Mouse (Mus musculus) MEL (cell line): ENCODE measurements at regions not wholly inside any gene's neighbourhood (a gene's known extent, or its start where the extent isn't known, plus 50 kb on each side); places are given as distances from the start of the nearest gene placed in this dataset.

Experiments used
- DNase-seq: peaks from one replicate; pipeline ENCODE4 v3.0.0; 2011; ENCODE audit warnings: low read depth, low spot score
- H3K27ac ChIP-seq: 2 replicates; pipeline ENCODE4 v1.5.1; 2012; ENCODE audit warnings: low read depth, mild to moderate bottlenecking, control low read depth, low read length, moderate library complexity; ENCODE audit not compliant: control insufficient read depth
- H3K27me3 ChIP-seq, 2 experiments: fragments of 150-350 bp in 1 of 2; sonication (generic) in 1 of 2; 2 replicates each; pipeline ENCODE4 v1.6.1; 2012; ENCODE audit warnings: low read length in 2 of 2, mild to moderate bottlenecking in 2 of 2, improper control_type of control experiment in 1 of 2, moderate library complexity in 1 of 2; ENCODE audit not compliant: insufficient read depth in 2 of 2, control insufficient read depth in 1 of 2
- H3K36me3 ChIP-seq, 2 experiments: 2 replicates each; pipeline ENCODE4 v1.6.1; 2012 to 2014; ENCODE audit warnings: low read length in 2 of 2, improper control_type of control experiment in 1 of 2, inconsistent platforms in 1 of 2, mild to moderate bottlenecking in 1 of 2; ENCODE audit not compliant: insufficient read depth in 2 of 2, control insufficient read depth in 1 of 2
- H3K4me1 ChIP-seq, 2 experiments: fragments of 150-350 bp in 1 of 2; sonication (generic) in 1 of 2; 2 replicates each; pipeline ENCODE4 v1.6.1; 2012; ENCODE audit warnings: low read length in 2 of 2, improper control_type of control experiment in 1 of 2, mild to moderate bottlenecking in 1 of 2; ENCODE audit not compliant: insufficient read depth in 2 of 2, control insufficient read depth in 1 of 2
- H3K4me3 ChIP-seq, 2 experiments: fragments of 150-350 bp in 1 of 2; sonication (generic) in 1 of 2; 2 replicates each; pipeline ENCODE4 v1.5.1; 2012; ENCODE audit warnings: low read depth in 2 of 2, low read length in 2 of 2, mild to moderate bottlenecking in 2 of 2, moderate library complexity in 2 of 2, control low read depth in 1 of 2, improper control_type of control experiment in 1 of 2; ENCODE audit not compliant: control insufficient read depth in 1 of 2, insufficient read depth in 1 of 2
- H3K79me2 ChIP-seq: 2 replicates; pipeline ENCODE4 v1.6.1; 2012; ENCODE audit warnings: mild to moderate bottlenecking, low read length, moderate library complexity; ENCODE audit not compliant: control insufficient read depth, poor library complexity, insufficient read depth
- H3K9ac ChIP-seq: 2 replicates; pipeline ENCODE4 v1.6.1; 2012; ENCODE audit warnings: low read depth, mild to moderate bottlenecking, control low read depth, low read length, moderate library complexity; ENCODE audit not compliant: control insufficient read depth, poor library complexity, severe bottlenecking
- H3K9me3 ChIP-seq: fragments of 150-350 bp; sonication (generic); replicated peaks from 2 replicates; pipeline ENCODE4 v1.6.1; 2012; ENCODE audit warnings: mild to moderate bottlenecking, low read length, improper control_type of control experiment, moderate library complexity; ENCODE audit not compliant: insufficient read depth
- BHLHE40 ChIP-seq: IDR thresholded peaks from 2 replicates; pipeline ENCODE4 v1.6.1; 2012; ENCODE audit warnings: low read depth, mild to moderate bottlenecking, inconsistent platforms, low read length, improper control_type of control experiment, borderline replicate concordance
- CHD1 ChIP-seq: IDR thresholded peaks from 2 replicates; pipeline ENCODE4 v1.6.1; 2012; ENCODE audit warnings: low read depth, mild to moderate bottlenecking, inconsistent platforms, low read length, improper control_type of control experiment
- CHD2 ChIP-seq: IDR thresholded peaks from 2 replicates; pipeline ENCODE4 v1.6.1; 2011; ENCODE audit warnings: low read length, improper control_type of control experiment
- CTCF ChIP-seq, 3 experiments: IDR thresholded peaks in 2 of 3; conservative IDR thresholded peaks in 1 of 3; 2 replicates each; pipeline ENCODE4 v1.5.1; 2011 to 2012; ENCODE audit warnings: low read length in 3 of 3, low read depth in 2 of 3, mild to moderate bottlenecking in 2 of 3, improper control_type of control experiment in 1 of 3, inconsistent platforms in 1 of 3, mixed read lengths in 1 of 3, moderate library complexity in 1 of 3; ENCODE audit not compliant: control insufficient read depth in 1 of 3, insufficient read depth in 1 of 3, poor library complexity in 1 of 3, severe bottlenecking in 1 of 3
- ELF1 ChIP-seq: IDR thresholded peaks from 2 replicates; pipeline ENCODE4 v1.6.1; 2014; ENCODE audit warnings: low read depth, mild to moderate bottlenecking, inconsistent platforms, low read length, improper control_type of control experiment, moderate library complexity
- ETS1 ChIP-seq: IDR thresholded peaks from 2 replicates; pipeline ENCODE4 v1.6.1; 2012; ENCODE audit warnings: low read depth, mild to moderate bottlenecking, inconsistent platforms, low read length, improper control_type of control experiment, moderate library complexity
- GABPA ChIP-seq: IDR thresholded peaks from 2 replicates; pipeline ENCODE4 v1.6.1; 2012; ENCODE audit warnings: low read depth, mild to moderate bottlenecking, inconsistent platforms, low read length, improper control_type of control experiment, moderate library complexity
- GATA1 ChIP-seq: IDR thresholded peaks from 2 replicates; pipeline ENCODE4 v1.6.1; 2011; ENCODE audit warnings: low read depth, low read length, improper control_type of control experiment
- HCFC1 ChIP-seq: IDR thresholded peaks from 2 replicates; pipeline ENCODE4 v1.6.1; 2012; ENCODE audit warnings: low read depth, mild to moderate bottlenecking, inconsistent platforms, low read length, improper control_type of control experiment, moderate library complexity
- MAX ChIP-seq: IDR thresholded peaks from 2 replicates; pipeline ENCODE4 v1.6.1; 2011; ENCODE audit warnings: low read length, improper control_type of control experiment
- MEF2A ChIP-seq: IDR thresholded peaks from 2 replicates; pipeline ENCODE4 v1.6.1; 2014; ENCODE audit warnings: low read depth, mild to moderate bottlenecking, inconsistent platforms, low read length, improper control_type of control experiment; ENCODE audit not compliant: poor library complexity, insufficient replicate concordance, severe bottlenecking; ENCODE audit errors: extremely low read depth
- MYB ChIP-seq: IDR thresholded peaks from 2 replicates; pipeline ENCODE4 v1.6.1; 2011; ENCODE audit warnings: mild to moderate bottlenecking, low read depth, low read length, improper control_type of control experiment
- NELFE ChIP-seq: IDR thresholded peaks from 2 replicates; pipeline ENCODE4 v1.6.1; 2011; ENCODE audit warnings: low read depth, low read length, improper control_type of control experiment
- POLR2AphosphoS2 ChIP-seq: IDR thresholded peaks from 2 replicates; pipeline ENCODE4 v1.6.1; 2011; ENCODE audit warnings: low read length, improper control_type of control experiment
- POLR2AphosphoS5 ChIP-seq: IDR thresholded peaks from 2 replicates; pipeline ENCODE4 v1.6.1; 2012; ENCODE audit warnings: low read depth, borderline replicate concordance, mild to moderate bottlenecking, inconsistent platforms, low read length, moderate library complexity, mixed read lengths
- RCOR1 ChIP-seq: IDR thresholded peaks from 2 replicates; pipeline ENCODE4 v1.6.1; 2012; ENCODE audit warnings: low read depth, mild to moderate bottlenecking, inconsistent platforms, low read length, improper control_type of control experiment
- SIN3A ChIP-seq: IDR thresholded peaks from 2 replicates; pipeline ENCODE4 v1.6.1; 2012; ENCODE audit warnings: low read length, improper control_type of control experiment, inconsistent platforms
- TAL1 ChIP-seq: IDR thresholded peaks from 2 replicates; pipeline ENCODE4 v1.6.1; 2012; ENCODE audit warnings: mild to moderate bottlenecking, inconsistent platforms, low read length, moderate library complexity, mixed read lengths
- TBP ChIP-seq: IDR thresholded peaks from 2 replicates; pipeline ENCODE4 v1.8.0; 2011; ENCODE audit warnings: low read depth, low read length, improper control_type of control experiment
- TCF12 ChIP-seq: IDR thresholded peaks from 2 replicates; pipeline ENCODE4 v1.6.1; 2014; ENCODE audit warnings: low read depth, mild to moderate bottlenecking, inconsistent platforms, low read length, improper control_type of control experiment, moderate library complexity
- UBTF ChIP-seq: IDR thresholded peaks from 2 replicates; pipeline ENCODE4 v1.6.1; 2012; ENCODE audit warnings: low read depth, mild to moderate bottlenecking, inconsistent platforms, low read length, improper control_type of control experiment, moderate library complexity, borderline replicate concordance; ENCODE audit not compliant: insufficient read depth
- ZC3H11A ChIP-seq: IDR thresholded peaks from 2 replicates; pipeline ENCODE4 v1.6.1; 2012; ENCODE audit warnings: low read depth, mild to moderate bottlenecking, inconsistent platforms, low read length, improper control_type of control experiment
- ZKSCAN1 ChIP-seq: IDR thresholded peaks from 2 replicates; pipeline ENCODE4 v1.6.1; 2012; ENCODE audit warnings: low read depth, mild to moderate bottlenecking, inconsistent platforms, low read length, improper control_type of control experiment, moderate library complexity
- ZMIZ1 ChIP-seq: IDR thresholded peaks from 2 replicates; pipeline ENCODE4 v1.6.1; 2012; ENCODE audit warnings: low read depth, mild to moderate bottlenecking, inconsistent platforms, low read length, improper control_type of control experiment, moderate library complexity
- ZNF384 ChIP-seq: IDR thresholded peaks from 2 replicates; pipeline ENCODE4 v1.6.1; 2012; ENCODE audit warnings: low read depth, mild to moderate bottlenecking, inconsistent platforms, low read length, improper control_type of control experiment

- Histone ChIP-seq H3K36me3 (no peaks in the 10 kb centered on the region), H3K27ac (no peak overlapping the region)
- no peak for TF ChIP-seq TBP
- TF ChIP-seq MEF2A: no peak
- no peak for TF ChIP-seq GABPA
- no peak for TF ChIP-seq ZNF384
- TF ChIP-seq, all 39 proteins: peak for 0
- H3K9ac ChIP-seq: no peak overlapping the region
- no peak overlapping the region for H3K4me3 ChIP-seq
- no peaks in the 10 kb centered on the region for H3K9me3 ChIP-seq
- H3K4me1 ChIP-seq: no peaks in the 10 kb centered on the region
- no peaks in the 10 kb centered on the region for H3K79me2 ChIP-seq
- no peaks in the 10 kb centered on the region for H3K27me3 ChIP-seq
- DNase-seq: no peak
Measured at GRCm38 (mm10) chr6:111621684-111622480, 651.7 kb upstream of the Lmcd1 start.

DNA sequence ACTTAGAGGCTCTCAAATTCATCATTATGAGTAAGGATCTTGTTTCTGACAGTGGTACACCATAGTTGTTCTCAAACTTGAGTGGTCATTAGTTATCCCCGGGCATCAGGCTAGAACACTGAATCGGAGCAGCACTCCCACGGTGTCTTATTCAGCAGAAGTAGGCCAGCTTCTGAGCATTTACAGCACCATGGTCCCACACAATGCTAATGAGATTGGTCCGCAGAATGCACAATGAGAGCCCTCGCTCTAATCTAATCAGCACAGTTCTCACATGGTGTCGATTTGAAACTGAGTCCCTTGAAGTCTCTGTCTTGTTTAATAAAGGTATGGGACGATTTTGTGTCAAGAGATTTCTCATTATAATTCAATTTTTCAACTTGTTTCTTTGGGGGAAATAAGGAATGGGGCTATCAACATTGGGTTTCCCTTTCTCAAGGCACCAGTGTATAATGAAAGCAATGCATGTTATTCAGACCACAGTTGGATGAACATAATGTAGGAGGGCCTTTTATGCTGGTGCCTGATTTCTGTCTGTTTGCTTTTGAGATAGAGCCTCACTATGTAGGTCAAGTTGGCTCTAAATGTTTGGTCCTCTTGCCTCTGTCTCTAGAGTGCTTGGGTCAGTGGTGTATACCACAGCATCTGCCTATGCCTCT is 650.9 kb upstream of the Lmcd1 start:
- Histone ChIP-seq H3K27me3 (no peaks in the 10 kb centered on the region), H3K9ac (no peak overlapping the region), H3K36me3 (no peaks in the 10 kb centered on the region), H3K4me3 (no peak overlapping the region), H3K27ac (no peak overlapping the region), H3K4me1 (no peaks in the 10 kb centered on the region), H3K79me2 (no peaks in the 10 kb centered on the region), H3K9me3 (no peaks in the 10 kb centered on the region)
- TF ChIP-seq GATA1 (no peak), RCOR1 (no peak), ZNF384 (no peak), BHLHE40 (no peak), POLR2AphosphoS2 (no peak), ZKSCAN1 (no peak), SIN3A (no peak), TAL1 (no peak), POLR2AphosphoS5 (no peak), MEF2A (no peak)
- no peak for DNase-seq

DNA sequence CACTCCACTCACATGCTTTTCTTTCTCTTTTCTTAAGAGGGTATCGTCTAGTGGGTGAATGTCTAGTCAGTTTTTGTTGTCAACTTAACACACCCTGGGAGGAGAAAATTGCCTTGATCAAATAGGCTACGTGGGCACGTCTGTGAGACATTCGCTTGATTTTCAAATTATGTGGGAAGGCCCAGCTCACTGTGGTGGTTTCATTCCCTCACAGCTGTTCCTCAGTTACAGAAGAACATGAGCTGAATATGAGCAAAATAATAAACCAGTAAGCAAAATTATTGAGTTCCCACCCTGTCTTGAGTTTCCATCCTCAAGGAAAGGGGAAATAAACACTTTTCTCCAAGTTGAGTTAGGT is 650.4 kb upstream of the Lmcd1 start:
- DNase-seq: no peak
- H3K27ac ChIP-seq: no peak overlapping the region
- H3K9me3 ChIP-seq: no peaks in the 10 kb centered on the region
- H3K4me1 ChIP-seq: no peaks in the 10 kb centered on the region
- H3K27me3 ChIP-seq: no peaks in the 10 kb centered on the region
- H3K36me3 ChIP-seq: no peaks in the 10 kb centered on the region
- H3K4me3 ChIP-seq: no peak overlapping the region
- H3K79me2 ChIP-seq: no peaks in the 10 kb centered on the region
- H3K9ac ChIP-seq: no peak overlapping the region
- TF ChIP-seq ETS1 (no peak), POLR2AphosphoS2 (no peak), CHD2 (no peak), ZC3H11A (no peak), CHD1 (no peak), CTCF (IDR thresholded peaks at IDR 0.05 in 2 of 3, conservative IDR thresholded peaks at IDR 0.05 in 1 of 3; ENCODE audit: control insufficient read depth in 1 of 3, insufficient read depth in 1 of 3, low read depth in 2 of 3, low read length in 3 of 3, poor library complexity in 1 of 3, severe bottlenecking in 1 of 3) (no peak), ELF1 (no peak), NELFE (no peak), UBTF (no peak), ZMIZ1 (no peak), MYB (no peak), MAX (no peak), TBP (no peak), RCOR1 (no peak), TCF12 (no peak), HCFC1 (no peak)
